ENCODE assay signal across 9 mouse cellular contexts in the genomic region with DNA sequence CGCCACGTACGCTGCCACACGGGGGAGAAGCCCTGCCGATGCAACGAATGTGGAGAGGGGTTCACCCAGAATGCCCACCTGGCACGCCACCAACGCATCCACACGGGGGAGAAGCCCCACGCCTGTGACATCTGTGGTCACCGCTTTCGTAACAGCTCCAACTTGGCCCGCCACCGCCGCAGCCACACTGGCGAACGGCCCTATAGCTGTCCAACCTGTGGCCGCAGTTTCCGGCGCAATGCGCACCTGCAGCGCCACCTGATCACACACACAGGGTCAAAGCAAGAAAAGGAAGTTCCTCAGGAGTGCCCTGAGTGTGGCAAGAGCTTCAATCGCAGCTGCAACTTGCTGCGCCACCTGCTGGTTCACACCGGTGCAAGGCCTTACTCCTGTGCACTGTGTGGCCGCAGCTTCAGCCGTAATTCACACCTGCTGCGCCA. TPM values are rescaled to one million over a fixed set of nuclear protein-coding genes. Genes with fewer than 3 reads are reported as not detected.
A peak's percentile ranks its signal among the peaks of the same experiment; 100 is the strongest.
DNase-seq lines count a peak whose midpoint lies in the region; ATAC-seq and TF ChIP-seq lines count a peak whose summit lies in the region.
"Had no signal": no experiment of that assay in that cellular context is flagged by ENCODE, and none has a peak within 500 bp of the region (broad histone marks: within the 10 kb centered on the region; RNA-seq: fewer than 3 reads in every experiment).

No protein-coding gene starts in this region.

- H3K27me3 ChIP-seq in hindbrain, embryonic 11.5 days (ENCODE audit: control insufficient read depth, insufficient read depth, low read length): no peaks in the 10 kb centered on the region
- H3K27me3 ChIP-seq in hindbrain, embryonic 12.5 days: 0 out of 2 replicates have a peak, but pooled peaks cover 5% of the 10 kb centered on the region
- peaks cover 31% of the 10 kb centered on the region for H3K27me3 ChIP-seq in G1E (ENCODE audit: insufficient read depth, low read length)
- no peaks in the 10 kb centered on the region for H3K27me3 ChIP-seq in heart, embryonic 14.5 days (ENCODE audit: control insufficient read depth, insufficient read depth, low read length)
- H3K27me3 ChIP-seq in midbrain, embryonic 14.5 days (ENCODE audit: control insufficient read depth, insufficient read depth, low read length): no peaks in the 10 kb centered on the region
- H3K27me3 ChIP-seq: liver, embryonic 15.5 days had no signal

- TF ChIP-seq CTCF in G1E (IDR thresholded peaks at IDR 0.05; ENCODE audit: low read depth, low read length): peak; percentile 40; the same call in 1 of the 2 replicates

- H3K4me3 ChIP-seq in hindbrain, embryonic 11.5 days (ENCODE audit: low read depth, low read length): no peak overlapping the region
- no peak overlapping the region for H3K4me3 ChIP-seq in hindbrain, embryonic 12.5 days
- no peak overlapping the region for H3K4me3 ChIP-seq in G1E (ENCODE audit: low read depth, low read length)
- H3K4me3 ChIP-seq in heart, embryonic 14.5 days (ENCODE audit: control insufficient read depth in 1 of 2, insufficient read depth in 1 of 2, low read depth in 1 of 2, low read length in 2 of 2): no peak overlapping the region
- H3K4me3 ChIP-seq in midbrain, embryonic 14.5 days (replicated peaks; ENCODE audit: low read depth, low read length): no peak overlapping the region
- H3K4me3 ChIP-seq: liver, embryonic 15.5 days had no signal

- 87% methylated on average over 28 of the region's 28 CpGs for WGBS in hindbrain, embryonic 11.5 days
- WGBS in hindbrain, embryonic 12.5 days: 85% methylated on average over 27 of the region's 28 CpGs
- WGBS in heart, embryonic 14.5 days: 78% methylated on average over 28 of the region's 28 CpGs
- 87% methylated on average over 28 of the region's 28 CpGs for WGBS in midbrain, embryonic 14.5 days

- no peak overlapping the region for H3K27ac ChIP-seq in hindbrain, embryonic 11.5 days (ENCODE audit: low read depth, low read length)
- H3K27ac ChIP-seq in hindbrain, embryonic 12.5 days: no peak overlapping the region
- H3K27ac ChIP-seq in heart, embryonic 14.5 days (replicated peaks in 1 of 2; ENCODE audit: control insufficient read depth in 1 of 2, insufficient read depth in 1 of 2, low read depth in 2 of 2, low read length in 2 of 2): no peak overlapping the region
- H3K27ac ChIP-seq in midbrain, embryonic 14.5 days (replicated peaks; ENCODE audit: low read depth, low read length): no peak overlapping the region
- H3K27ac ChIP-seq: liver, embryonic 15.5 days had no signal

- DNase-seq in hindbrain, embryonic 11.5 days (ENCODE audit: low spot score): peak; percentile 48
- no peak for DNase-seq in G1E (ENCODE audit: low spot score)
- peak; percentile 80 for DNase-seq in cerebellum, adult 9-11 months
- peak; percentile 83 to 86 for DNase-seq in kidney, postnatal 4 days
- peak; percentile 57 for DNase-seq in midbrain, embryonic 14.5 days
- peak; percentile 86 for DNase-seq in testis, postnatal 10 days (ENCODE audit: low spot score)

- peak; percentile 54 for ATAC-seq in hindbrain, embryonic 11.5 days (ENCODE audit: low FRiP score)
- ATAC-seq in hindbrain, embryonic 12.5 days (ENCODE audit: low FRiP score): no peak
- ATAC-seq in G1E (ENCODE audit: extremely low read depth, insufficient number of reproducible peaks, low FRiP score, poor library complexity, severe bottlenecking): no peak
- ATAC-seq in heart, embryonic 14.5 days (ENCODE audit: insufficient number of reproducible peaks, insufficient read depth, low FRiP score, low read depth): peak; percentile 32; the same call in 1 of the 2 replicates
- no peak for ATAC-seq in midbrain, embryonic 14.5 days (ENCODE audit: low FRiP score, low TSS enrichment)

- H3K36me3 ChIP-seq in hindbrain, embryonic 11.5 days (ENCODE audit: control insufficient read depth, insufficient read depth, low read length): no peaks in the 10 kb centered on the region
- no peaks in the 10 kb centered on the region for H3K36me3 ChIP-seq in hindbrain, embryonic 12.5 days
- H3K36me3 ChIP-seq in G1E (replicated peaks): no peaks in the 10 kb centered on the region
- H3K36me3 ChIP-seq in heart, embryonic 14.5 days (ENCODE audit: control insufficient read depth, insufficient read depth, low read length): no peaks in the 10 kb centered on the region
- H3K36me3 ChIP-seq in midbrain, embryonic 14.5 days (ENCODE audit: control insufficient read depth, insufficient read depth, low read length): no peaks in the 10 kb centered on the region
- H3K36me3 ChIP-seq: liver, embryonic 15.5 days had no signal

- no peak overlapping the region for H3K9ac ChIP-seq in hindbrain, embryonic 11.5 days (ENCODE audit: low read depth, low read length)
- no peak overlapping the region for H3K9ac ChIP-seq in hindbrain, embryonic 12.5 days
- H3K9ac ChIP-seq in heart, embryonic 14.5 days (ENCODE audit: low read length): no peak overlapping the region
- H3K9ac ChIP-seq in midbrain, embryonic 14.5 days (replicated peaks; ENCODE audit: low read length): no peak overlapping the region
- H3K9ac ChIP-seq: liver, embryonic 15.5 days had no signal

- no peaks in the 10 kb centered on the region for H3K9me3 ChIP-seq in hindbrain, embryonic 11.5 days (ENCODE audit: control insufficient read depth, low read length)
- H3K9me3 ChIP-seq in hindbrain, embryonic 12.5 days (replicated peaks): no peaks in the 10 kb centered on the region
- no peaks in the 10 kb centered on the region for H3K9me3 ChIP-seq in G1E (replicated peaks)
- H3K9me3 ChIP-seq in heart, embryonic 14.5 days (ENCODE audit: control insufficient read depth, low read length): no peaks in the 10 kb centered on the region
- H3K9me3 ChIP-seq in midbrain, embryonic 14.5 days (ENCODE audit: control insufficient read depth, low read length): no peaks in the 10 kb centered on the region
- H3K9me3 ChIP-seq: liver, embryonic 15.5 days had no signal

- H3K4me2 ChIP-seq in hindbrain, embryonic 11.5 days (replicated peaks; ENCODE audit: low read depth, low read length): no peak overlapping the region
- H3K4me2 ChIP-seq in hindbrain, embryonic 12.5 days (replicated peaks): no peak overlapping the region
- no peak overlapping the region for H3K4me2 ChIP-seq in heart, embryonic 14.5 days (ENCODE audit: low read length)
- H3K4me2 ChIP-seq in midbrain, embryonic 14.5 days (ENCODE audit: low read length): no peak overlapping the region
- H3K4me2 ChIP-seq: liver, embryonic 15.5 days had no signal

- H3K4me1 ChIP-seq in hindbrain, embryonic 11.5 days (replicated peaks; ENCODE audit: control insufficient read depth, insufficient read depth, low read length): no peaks in the 10 kb centered on the region
- no peaks in the 10 kb centered on the region for H3K4me1 ChIP-seq in hindbrain, embryonic 12.5 days
- peaks cover 6% of the 10 kb centered on the region; the same call in 1 of the 2 replicates for H3K4me1 ChIP-seq in G1E (ENCODE audit: insufficient read depth, low read depth, low read length)
- no peaks in the 10 kb centered on the region for H3K4me1 ChIP-seq in heart, embryonic 14.5 days (ENCODE audit: control insufficient read depth in 2 of 2, insufficient read depth in 2 of 2, low read length in 2 of 2)
- H3K4me1 ChIP-seq in midbrain, embryonic 14.5 days (ENCODE audit: control insufficient read depth, insufficient read depth, low read length): no peaks in the 10 kb centered on the region
- H3K4me1 ChIP-seq: liver, embryonic 15.5 days had no signal

RNA-seq across cellular contexts. Expression of gene Zscan10, which starts 9.7 kb away (rescaled TPM):
- 0.32 and 0.34 TPM in 2 replicates for polyA plus RNA-seq in hindbrain, embryonic 11.5 days (2014; fragmentation: Nextera tagmentation; extraction: Ambion mirVana)
- 0.46 and 0.93 TPM in 2 replicates for polyA plus RNA-seq in hindbrain, embryonic 12.5 days (2016; fragmentation: Nextera tagmentation; extraction: Ambion mirVana)
- total RNA-seq in G1E (2014; fragmentation: Nextera tagmentation) (0.29 and 0.45 TPM in 2 replicates), G1E (2017) (0.12 and 0.44 TPM in 2 replicates)
- polyA plus RNA-seq in G1E (2012): 0.09 and 0.10 TPM in 2 replicates
- not detected in 2 replicates for polyA plus RNA-seq in heart, embryonic 14.5 days (2014; fragmentation: Nextera tagmentation; extraction: Ambion mirVana)
- not detected in 2 replicates for polyA plus RNA-seq in midbrain, embryonic 14.5 days (2014; fragmentation: Nextera tagmentation; extraction: Ambion mirVana)
- polyA plus RNA-seq: liver, embryonic 15.5 days had no signal

RNA-seq across cellular contexts. Expression of gene Zfp13, which starts 11.1 kb away (rescaled TPM):
- 16.5 and 16.7 TPM in 2 replicates for polyA plus RNA-seq in hindbrain, embryonic 11.5 days (2014; fragmentation: Nextera tagmentation; extraction: Ambion mirVana)
- polyA plus RNA-seq in hindbrain, embryonic 12.5 days (2016; fragmentation: Nextera tagmentation; extraction: Ambion mirVana): 24.9 and 26.1 TPM in 2 replicates
- total RNA-seq in G1E (2014; fragmentation: Nextera tagmentation) (not detected in 2 replicates), G1E (2017) (not detected in 2 replicates)
- polyA plus RNA-seq in G1E (2012): 0.12 and 0.14 TPM in 2 replicates
- polyA plus RNA-seq in heart, embryonic 14.5 days (2014; fragmentation: Nextera tagmentation; extraction: Ambion mirVana): 7.0 and 8.9 TPM in 2 replicates
- polyA plus RNA-seq in midbrain, embryonic 14.5 days (2014; fragmentation: Nextera tagmentation; extraction: Ambion mirVana): 24.8 and 31.4 TPM in 2 replicates

RNA-seq across cellular contexts. Expression of gene Mmp25, which starts 34.7 kb away (rescaled TPM):
- 0.82 and 0.99 TPM in 2 replicates for polyA plus RNA-seq in hindbrain, embryonic 11.5 days (2014; fragmentation: Nextera tagmentation; extraction: Ambion mirVana)
- polyA plus RNA-seq in hindbrain, embryonic 12.5 days (2016; fragmentation: Nextera tagmentation; extraction: Ambion mirVana): 1.9 and 2.3 TPM in 2 replicates
- total RNA-seq in G1E (2014; fragmentation: Nextera tagmentation): not detected in 2 replicates
- total RNA-seq in G1E (2017): 0.06 and 0.11 TPM in 2 replicates
- polyA plus RNA-seq in G1E (2012): not detected in 2 replicates
- 0.26 and 0.70 TPM in 2 replicates for polyA plus RNA-seq in heart, embryonic 14.5 days (2014; fragmentation: Nextera tagmentation; extraction: Ambion mirVana)
- polyA plus RNA-seq in midbrain, embryonic 14.5 days (2014; fragmentation: Nextera tagmentation; extraction: Ambion mirVana): 0.38 and 1.1 TPM in 2 replicates

RNA-seq across cellular contexts. Expression of gene Zfp213, which starts 46.3 kb away (rescaled TPM):
- 16.1 and 17.4 TPM in 2 replicates for polyA plus RNA-seq in hindbrain, embryonic 11.5 days (2014; fragmentation: Nextera tagmentation; extraction: Ambion mirVana)
- polyA plus RNA-seq in hindbrain, embryonic 12.5 days (2016; fragmentation: Nextera tagmentation; extraction: Ambion mirVana): 20.8 and 21.3 TPM in 2 replicates
- 1.4 and 4.4 TPM in 2 replicates for total RNA-seq in G1E (2014; fragmentation: Nextera tagmentation)
- 4.2 and 5.3 TPM in 2 replicates for total RNA-seq in G1E (2017)
- polyA plus RNA-seq in G1E (2012): 7.3 and 9.2 TPM in 2 replicates
- 13.8 and 14.0 TPM in 2 replicates for polyA plus RNA-seq in heart, embryonic 14.5 days (2014; fragmentation: Nextera tagmentation; extraction: Ambion mirVana)
- polyA plus RNA-seq in midbrain, embryonic 14.5 days (2014; fragmentation: Nextera tagmentation; extraction: Ambion mirVana): 16.8 and 19.1 TPM in 2 replicates

RNA-seq across cellular contexts. Expression of gene Bicdl2, which starts 49.9 kb away (rescaled TPM):
- 0.15 and 0.79 TPM in 2 replicates for polyA plus RNA-seq in hindbrain, embryonic 11.5 days (2014; fragmentation: Nextera tagmentation; extraction: Ambion mirVana)
- polyA plus RNA-seq in hindbrain, embryonic 12.5 days (2016; fragmentation: Nextera tagmentation; extraction: Ambion mirVana): 0.50 and 0.57 TPM in 2 replicates
- total RNA-seq in G1E (2014; fragmentation: Nextera tagmentation) (not detected in 2 replicates), G1E (2017) (not detected in 2 replicates)
- polyA plus RNA-seq in G1E (2012): not detected in 2 replicates
- polyA plus RNA-seq in heart, embryonic 14.5 days (2014; fragmentation: Nextera tagmentation; extraction: Ambion mirVana): 0.15 and 0.16 TPM in 2 replicates
- 0.26 TPM in 1 of 2 replicates, not detected in the other for polyA plus RNA-seq in midbrain, embryonic 14.5 days (2014; fragmentation: Nextera tagmentation; extraction: Ambion mirVana)
- polyA plus RNA-seq: liver, embryonic 15.5 days had no signal

Comparison
In these comparisons a context has a peak if more than half of its experiments do, and no peak if none do; other contexts are left out.
1. ATAC-seq: peak in hindbrain, embryonic 11.5 days (single experiment) and heart, embryonic 14.5 days (single experiment); none in hindbrain, embryonic 12.5 days (single experiment), G1E (single experiment) and midbrain, embryonic 14.5 days (single experiment).